Mouse (Mus musculus) CH12.LX (cell line): ENCODE data around the gene Gria3. TPM values are rescaled to one million over a fixed set of nuclear protein-coding genes. Genes with fewer than 3 reads are reported as not detected.

Experiments used
- DNase-seq: peaks from one replicate; pipeline ENCODE4 v3.0.0-alpha.2; 2013; ENCODE audit errors: extremely low read depth
- H3K27ac ChIP-seq: 2 replicates; pipeline ENCODE4 v1.5.1; 2012; ENCODE audit warnings: low read depth, mild to moderate bottlenecking, control low read depth, moderate library complexity; ENCODE audit not compliant: insufficient read depth
- H3K27me3 ChIP-seq: replicated peaks from 2 replicates; pipeline ENCODE3; 2012; ENCODE audit warnings: inconsistent platforms
- H3K36me3 ChIP-seq, 2 experiments: replicated peaks in 1 of 2; 2 replicates each; pipeline versions ENCODE3 to v1.6.1; 2012; ENCODE audit warnings: inconsistent platforms in 1 of 2, low read length in 1 of 2, mild to moderate bottlenecking in 1 of 2, mixed read lengths in 1 of 2, moderate library complexity in 1 of 2; ENCODE audit not compliant: control insufficient read depth in 1 of 2, insufficient read depth in 1 of 2
- H3K4me1 ChIP-seq, 2 experiments: 2 replicates each; pipeline ENCODE4 v1.6.1; 2012; ENCODE audit warnings: inconsistent platforms in 1 of 2, moderate library complexity in 1 of 2; ENCODE audit not compliant: insufficient read depth in 2 of 2, control insufficient read depth in 1 of 2
- H3K4me2 ChIP-seq: 2 replicates; pipeline ENCODE4 v1.6.1; 2012; ENCODE audit warnings: low read depth, mild to moderate bottlenecking, control low read depth; ENCODE audit not compliant: poor library complexity, insufficient read depth, severe bottlenecking
- H3K4me3 ChIP-seq, 3 experiments: fragments of 150-350 bp in 1 of 3; sonication (generic) in 1 of 3; replicated peaks in 1 of 3; 2 replicates each; pipeline versions ENCODE3 to v1.5.1; 2011 to 2012; ENCODE audit warnings: low read depth in 2 of 3, low read length in 2 of 3, mild to moderate bottlenecking in 2 of 3, moderate library complexity in 2 of 3, control low read depth in 1 of 3, improper control_type of control experiment in 1 of 3, inconsistent platforms in 1 of 3, mixed read lengths in 1 of 3; ENCODE audit not compliant: poor library complexity in 1 of 3
- H3K79me2 ChIP-seq: replicated peaks from 2 replicates; pipeline ENCODE4 v1.6.1; 2012; ENCODE audit warnings: mild to moderate bottlenecking, moderate library complexity; ENCODE audit not compliant: control insufficient read depth, poor library complexity, insufficient read depth, severe bottlenecking; ENCODE audit errors: extremely low read depth
- H3K9ac ChIP-seq: 2 replicates; pipeline ENCODE4 v1.6.1; 2012; ENCODE audit warnings: low read depth, mild to moderate bottlenecking, control low read depth, moderate library complexity; ENCODE audit not compliant: insufficient read depth
- H3K9me3 ChIP-seq: replicated peaks from 2 replicates; pipeline ENCODE3; 2012; ENCODE audit warnings: low read length, inconsistent platforms, mixed read lengths
- CHD1 ChIP-seq: IDR thresholded peaks from 2 replicates; pipeline ENCODE4 v1.6.1; 2012; ENCODE audit warnings: low read depth, low read length, improper control_type of control experiment, inconsistent platforms
- CHD2 ChIP-seq: IDR thresholded peaks from 2 replicates; pipeline ENCODE4 v1.6.1; 2011; ENCODE audit warnings: low read length, improper control_type of control experiment
- CTCF ChIP-seq, 2 experiments: IDR thresholded peaks in 1 of 2; conservative IDR thresholded peaks in 1 of 2; 2 replicates each; pipeline ENCODE4 v1.5.1; 2011 to 2012; ENCODE audit warnings: low read depth in 2 of 2, low read length in 2 of 2, improper control_type of control experiment in 1 of 2, inconsistent platforms in 1 of 2, mild to moderate bottlenecking in 1 of 2, moderate library complexity in 1 of 2
- E2F4 ChIP-seq: IDR thresholded peaks from 2 replicates; pipeline ENCODE4 v1.6.1; 2011; ENCODE audit warnings: low read depth, low read length, improper control_type of control experiment; ENCODE audit not compliant: insufficient replicate concordance
- ELF1 ChIP-seq: IDR thresholded peaks from 2 replicates; pipeline ENCODE4 v1.6.1; 2014; ENCODE audit warnings: low read depth, mild to moderate bottlenecking, inconsistent platforms, low read length, improper control_type of control experiment
- EP300 ChIP-seq: IDR thresholded peaks from 2 replicates; pipeline ENCODE4 v1.6.1; 2011; ENCODE audit warnings: low read length, improper control_type of control experiment
- ETS1 ChIP-seq: conservative IDR thresholded peaks from 2 replicates; pipeline ENCODE4 v1.6.1; 2012; ENCODE audit warnings: low read depth, mild to moderate bottlenecking, inconsistent platforms, low read length, improper control_type of control experiment, moderate library complexity
- GABPA ChIP-seq: IDR thresholded peaks from 2 replicates; pipeline ENCODE4 v1.6.1; 2012; ENCODE audit warnings: low read depth, low read length, improper control_type of control experiment, inconsistent platforms; ENCODE audit not compliant: insufficient replicate concordance
- IRF4 ChIP-seq: IDR thresholded peaks from 2 replicates; pipeline ENCODE4 v1.6.1; 2014; ENCODE audit warnings: low read depth, mild to moderate bottlenecking, inconsistent platforms, low read length, improper control_type of control experiment
- KAT2A ChIP-seq: IDR thresholded peaks from 2 replicates; pipeline ENCODE4 v1.6.1; 2012; ENCODE audit warnings: low read length, improper control_type of control experiment, inconsistent platforms; ENCODE audit not compliant: insufficient replicate concordance
- MAFK ChIP-seq: IDR thresholded peaks from 2 replicates; pipeline ENCODE4 v1.6.1; 2011; ENCODE audit warnings: low read length, improper control_type of control experiment; ENCODE audit not compliant: insufficient replicate concordance
- MAZ ChIP-seq: IDR thresholded peaks from 2 replicates; pipeline ENCODE4 v1.6.1; 2012; ENCODE audit warnings: low read depth, mild to moderate bottlenecking, inconsistent platforms, low read length, improper control_type of control experiment, moderate library complexity
- MEF2A ChIP-seq: IDR thresholded peaks from 2 replicates; pipeline ENCODE4 v1.6.1; 2014; ENCODE audit warnings: low read depth, mild to moderate bottlenecking, inconsistent platforms, low read length, improper control_type of control experiment, borderline replicate concordance
- NELFE ChIP-seq: IDR thresholded peaks from 2 replicates; pipeline ENCODE4 v1.6.1; 2011; ENCODE audit warnings: low read depth, low read length, improper control_type of control experiment
- PAX5 ChIP-seq: IDR thresholded peaks from 2 replicates; pipeline ENCODE4 v1.6.1; 2012; ENCODE audit warnings: low read length, inconsistent platforms, mixed read lengths
- POLR2A ChIP-seq: IDR thresholded peaks from 2 replicates; pipeline ENCODE4 v1.6.1; 2011; ENCODE audit warnings: low read depth, mild to moderate bottlenecking, improper control_type of control experiment, low read length
- TCF12 ChIP-seq: IDR thresholded peaks from 2 replicates; pipeline ENCODE4 v1.6.1; 2014; ENCODE audit warnings: low read depth, mild to moderate bottlenecking, inconsistent platforms, low read length, improper control_type of control experiment
- UBTF ChIP-seq: IDR thresholded peaks from 2 replicates; pipeline ENCODE4 v1.6.1; 2012; ENCODE audit warnings: low read depth, mild to moderate bottlenecking, inconsistent platforms, low read length, improper control_type of control experiment, moderate library complexity
- USF2 ChIP-seq: conservative IDR thresholded peaks from 2 replicates; pipeline ENCODE4 v1.6.1; 2011; ENCODE audit warnings: low read depth, low read length, improper control_type of control experiment
- ZMIZ1 ChIP-seq: IDR thresholded peaks from 2 replicates; pipeline ENCODE4 v1.6.1; 2012; ENCODE audit warnings: low read depth, mild to moderate bottlenecking, inconsistent platforms, low read length, improper control_type of control experiment
- ZNF384 ChIP-seq: IDR thresholded peaks from 2 replicates; pipeline ENCODE4 v1.6.1; 2012; ENCODE audit warnings: low read depth, low read length, improper control_type of control experiment, inconsistent platforms
- dilution Hi-C: fragments of 300-500 bp; cut with MboI; formaldehyde crosslinking; loops from 2 replicates; pipeline ENCODE4 v1.14.3; 2020; ENCODE audit warnings: low sequenced_read_pairs; ENCODE audit not compliant: extremely low pct_unique_long_range_greater_than_20kb, extremely low pct_ligation_motif_present
- in situ Hi-C: fragments of 300-500 bp; cut with MboI; formaldehyde crosslinking; loops from 3 replicates; pipeline ENCODE4 v1.14.3; 2019; ENCODE audit warnings: low sequenced_read_pairs, low pct_ligation_motif_present, low pct_unique_long_range_greater_than_20kb, mixed read lengths
- polyA plus RNA-seq: library from polyadenylated mRNA; unstranded; fragments of >175 nt; gene quantifications from 2 replicates; pipeline ENCODE4 v1.2.1, GENCODE M21; 2012; ENCODE audit warnings: low read depth; ENCODE audit not compliant: insufficient read length
- total RNA-seq, 2 experiments: library from RNA; depleted of rRNA; stranded (reverse); fragments of 300-350 nt in 1 of 2; fragments of >200 nt in 1 of 2; gene quantifications; 2 replicates each; pipeline ENCODE4 v1.2.3; 2012 to 2014

Gria3 gene
- total and polyA plus RNA-seq, 3 experiments: 0.05 to 0.07 TPM; not detected in 1

DNA sequence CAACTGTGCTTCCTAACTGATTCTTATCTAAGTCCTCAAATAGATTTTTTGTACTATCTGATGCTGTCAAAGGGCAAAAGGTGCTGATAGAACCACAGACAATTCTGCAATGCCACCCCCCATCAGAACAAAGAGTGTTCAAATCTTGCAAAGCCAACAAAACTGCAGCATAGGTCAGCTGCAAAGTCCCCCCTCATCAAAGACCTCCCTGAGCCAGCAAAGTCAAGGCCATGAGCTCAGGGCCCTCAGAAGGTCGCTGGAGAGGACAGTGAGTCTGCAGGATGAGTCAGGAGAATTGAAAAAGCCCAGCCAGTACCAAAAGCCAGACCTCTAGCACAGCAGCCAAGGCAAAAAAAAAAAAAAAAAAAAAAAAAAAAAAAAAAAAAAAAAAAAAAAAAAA, 34.9 kb downstream of the Gria3 start:
- TF ChIP-seq MAZ (no peak), CHD2 (no peak), ELF1 (no peak), ZNF384 (0 out of 2 replicates have a peak, but pooled peaks have one; percentile 25), TCF12 (no peak)
- in situ Hi-C loops: no loop called here

GRCm38 (mm10) chrX:41438841-41439240, 38.2 kb downstream of the Gria3 start:
- no peak for TF ChIP-seq EP300
- TF ChIP-seq GABPA: no peak
- no peak for TF ChIP-seq NELFE
- TF ChIP-seq ETS1: no peak
- no peak for TF ChIP-seq CTCF (conservative IDR thresholded peaks at IDR 0.05 in 1 of 2, IDR thresholded peaks at IDR 0.05 in 1 of 2; ENCODE audit: low read depth in 2 of 2, low read length in 2 of 2)
- TF ChIP-seq CHD1: no peak
- no peak for TF ChIP-seq TCF12
- no peak for TF ChIP-seq POLR2A
- TF ChIP-seq USF2: no peak
- TF ChIP-seq IRF4: no peak
- no peak for TF ChIP-seq ZMIZ1
- Histone ChIP-seq H3K27ac (no peak overlapping the region), H3K4me2 (no peak overlapping the region), H3K4me1 (no peaks in the 10 kb centered on the region), H3K79me2 (no peaks in the 10 kb centered on the region), H3K4me3 (no peak overlapping the region), H3K9ac (no peak overlapping the region), H3K9me3 (no peaks in the 10 kb centered on the region), H3K27me3 (no peaks in the 10 kb centered on the region), H3K36me3 (no peaks in the 10 kb centered on the region)
- dilution Hi-C loops: no loop called here
- in situ Hi-C loops: no loop called here
- DNase-seq: no peak

More for the DNA sequence above, 34.9 kb downstream of the Gria3 start:
- Histone ChIP-seq H3K4me3 (no peak overlapping the region), H3K9me3 (no peaks in the 10 kb centered on the region), H3K4me2 (no peak overlapping the region), H3K27ac (no peak overlapping the region), H3K4me1 (no peaks in the 10 kb centered on the region), H3K36me3 (no peaks in the 10 kb centered on the region), H3K9ac (no peak overlapping the region), H3K27me3 (no peaks in the 10 kb centered on the region), H3K79me2 (no peaks in the 10 kb centered on the region)
- dilution Hi-C loops: no loop called here
- DNase-seq: no peak

GRCm38 (mm10) chrX:41448876-41449275, 48.2 kb downstream of the Gria3 start:
- Histone ChIP-seq H3K4me3 (no peak overlapping the region), H3K9me3 (no peaks in the 10 kb centered on the region), H3K9ac (no peak overlapping the region), H3K36me3 (no peaks in the 10 kb centered on the region), H3K79me2 (no peaks in the 10 kb centered on the region), H3K27me3 (no peaks in the 10 kb centered on the region), H3K4me2 (no peak overlapping the region), H3K27ac (no peak overlapping the region), H3K4me1 (no peaks in the 10 kb centered on the region)
- no peak for DNase-seq
- TF ChIP-seq UBTF (no peak), MAFK (no peak), E2F4 (no peak), KAT2A (no peak), EP300 (no peak), ETS1 (no peak), MEF2A (no peak), CHD1 (no peak), PAX5 (no peak), IRF4 (no peak)
- in situ Hi-C loops: no loop called here
- dilution Hi-C loops: no loop called here
